Mouse (Mus musculus) gonadal fat pad, adult 2 months (tissue): ENCODE results near the gene Rnf187. TPM values are rescaled to one million over a fixed set of nuclear protein-coding genes. Genes with fewer than 3 reads are reported as not detected.
A peak's percentile ranks its signal among the peaks of the same experiment; 100 is the strongest.
"Not testable (repeated sequence)": the region's sequence is repeated elsewhere in the genome, so short reads cannot be mapped to it uniquely, and the experiment has no call there.

Source experiments
- DNase-seq: peaks from one replicate; pipeline ENCODE4 v3.0.0-alpha.2; 2012; ENCODE audit warnings: low read depth
- polyA plus RNA-seq: library from polyadenylated mRNA; depleted of rRNA; stranded (reverse); fragments of >200 nt; gene quantifications from 2 replicates; pipeline ENCODE4 v1.2.3, GENCODE M21; 2012

Gene Rnf187
- polyA plus RNA-seq, 1 experiment, result 165 TPM

- DNase-seq, result no peak
Measured at GRCm38 (mm10) chr11:58965001-58965760, 26.5 kb upstream of the Rnf187 start.

GRCm38 (mm10) chr11:58964216-58964615, 25.5 kb upstream of the Rnf187 start:
- no peak for DNase-seq

- DNase-seq, result no peak
Measured at GRCm38 (mm10) chr11:58963543-58963942, 24.8 kb upstream of the Rnf187 start.

GRCm38 (mm10) chr11:58961364-58962177, 22.9 kb upstream of the Rnf187 start:
- no peak for DNase-seq

- no peak for DNase-seq
Measured at GRCm38 (mm10) chr11:58959921-58960465, 21.3 kb upstream of the Rnf187 start.

GRCm38 (mm10) chr11:58959186-58959825, 20.6 kb upstream of the Rnf187 start:
- DNase-seq, result no peak

- no peak for DNase-seq
Measured at GRCm38 (mm10) chr11:58958536-58958935, 19.8 kb upstream of the Rnf187 start.

GRCm38 (mm10) chr11:58957226-58957914, 18.7 kb upstream of the Rnf187 start:
- no peak for DNase-seq

GRCm38 (mm10) chr11:58955868-58956257, 17.1 kb upstream of the Rnf187 start:
- no peak for DNase-seq

GRCm38 (mm10) chr11:58955143-58955867, 16.6 kb upstream of the Rnf187 start:
- DNase-seq, result no peak

- peak; percentile 87 for DNase-seq
Measured at GRCm38 (mm10) chr11:58954420-58955142, 15.9 kb upstream of the Rnf187 start, which contains the start of the genes Hist3h2a and Trim17. Hist3h2a (plus strand) TSS chr11:58954685. Trim17 (plus strand) TSS chr11:58954685.

GRCm38 (mm10) chr11:58954170-58954419, 15.4 kb upstream of the Rnf187 start:
- DNase-seq, result not testable (repeated sequence)

GRCm38 (mm10) chr11:58953351-58954169, 14.8 kb upstream of the Rnf187 start:
- no peak for DNase-seq

- DNase-seq, result no peak
Measured at GRCm38 (mm10) chr11:58951210-58951609, 12.5 kb upstream of the Rnf187 start.

GRCm38 (mm10) chr11:58949480-58950431, 11.0 kb upstream of the Rnf187 start:
- DNase-seq, result no peak

GRCm38 (mm10) chr11:58948542-58949479, 10.1 kb upstream of the Rnf187 start, which contains the start of gene Hist3h2ba:
Hist3h2ba (plus strand) TSS chr11:58948920.
- no peak for DNase-seq
